Mouse (Mus musculus): Measurements from ENCODE around the gene Tmem89.

The Tmem89 gene

GRCm38 (mm10) chr9:108914491-108914890, at the start of gene Tmem89:
Gene Tmem89, plus strand, starts transcription at chr9:108914619.
- DNase-seq = no peak

- peak; percentile 28 for DNase-seq
Measured at GRCm38 (mm10) chr9:108912308-108912707, 2.1 kb upstream of the Tmem89 start.

- DNase-seq = no peak
Measured at GRCm38 (mm10) chr9:108913161-108913560, 1.3 kb upstream of the Tmem89 start.

GRCm38 (mm10) chr9:108913621-108914020, 798 bp upstream of the Tmem89 start:
- no peak for DNase-seq

GRCm38 (mm10) chr9:108925897-108926296, 11.5 kb downstream of the Tmem89 start:
- DNase-seq = peak; percentile 33

- no peak for DNase-seq
Measured at GRCm38 (mm10) chr9:108928424-108928823, 14.0 kb downstream of the Tmem89 start.

- no peak for DNase-seq
Measured at GRCm38 (mm10) chr9:108935991-108936390, 21.6 kb downstream of the Tmem89 start.

- peak; percentile 95 for DNase-seq
Measured at GRCm38 (mm10) chr9:108936418-108937364, 22.3 kb downstream of the Tmem89 start, which contains the start of gene Uqcrc1. Gene Uqcrc1, plus strand, starts transcription at chr9:108936633.

- DNase-seq = no peak
Measured at GRCm38 (mm10) chr9:108945111-108945510, 30.7 kb downstream of the Tmem89 start.

GRCm38 (mm10) chr9:108945608-108946007, 31.2 kb downstream of the Tmem89 start:
- no peak for DNase-seq

GRCm38 (mm10) chr9:108949231-108949966, 35.0 kb downstream of the Tmem89 start:
- peak; percentile 24 for DNase-seq

GRCm38 (mm10) chr9:108949967-108950728, 35.7 kb downstream of the Tmem89 start:
- DNase-seq = no peak

GRCm38 (mm10) chr9:108953081-108953636, 38.7 kb downstream of the Tmem89 start, which contains the start of gene Col7a1:
Gene Col7a1, plus strand, starts transcription at chr9:108953586.
- no peak for DNase-seq

- no peak for DNase-seq
Measured at GRCm38 (mm10) chr9:108955241-108955640, 40.8 kb downstream of the Tmem89 start.

GRCm38 (mm10) chr9:108955846-108956245, 41.4 kb downstream of the Tmem89 start:
- DNase-seq = peak; percentile 73

GRCm38 (mm10) chr9:108963577-108963976, 49.2 kb downstream of the Tmem89 start:
- DNase-seq = no peak

GRCm38 (mm10) chr9:108964338-108964737, 49.9 kb downstream of the Tmem89 start:
- no peak for DNase-seq
